Mouse (Mus musculus) gastrocnemius, postnatal 25 days (tissue): ENCODE data around the gene Irgc1. TPM values are rescaled to one million over a fixed set of nuclear protein-coding genes. Genes with fewer than 3 reads are reported as not detected.
"Not testable (repeated sequence)": the region's sequence is repeated elsewhere in the genome, so short reads cannot be mapped to it uniquely, and the experiment has no call there.

ENCODE experiments used
- DNase-seq: peaks from one replicate; pipeline ENCODE4 v3.0.0; 2022
- long read RNA-seq, 2 experiments: library from polyadenylated mRNA; stranded (forward); transcript quantifications; one replicate each; pipeline ENCODE4 v2.0.0; 2021
- total RNA-seq, 2 experiments: library from RNA; stranded (reverse); gene quantifications; 1 replicate in 1 of 2; 2 replicates in 1 of 2; pipeline ENCODE4 v1.2.3; 2021

The Irgc1 gene
- not detected for total RNA-seq
- long read RNA-seq, experiment 1: 0 reads
- long read RNA-seq, experiment 2: 0 reads

DNA sequence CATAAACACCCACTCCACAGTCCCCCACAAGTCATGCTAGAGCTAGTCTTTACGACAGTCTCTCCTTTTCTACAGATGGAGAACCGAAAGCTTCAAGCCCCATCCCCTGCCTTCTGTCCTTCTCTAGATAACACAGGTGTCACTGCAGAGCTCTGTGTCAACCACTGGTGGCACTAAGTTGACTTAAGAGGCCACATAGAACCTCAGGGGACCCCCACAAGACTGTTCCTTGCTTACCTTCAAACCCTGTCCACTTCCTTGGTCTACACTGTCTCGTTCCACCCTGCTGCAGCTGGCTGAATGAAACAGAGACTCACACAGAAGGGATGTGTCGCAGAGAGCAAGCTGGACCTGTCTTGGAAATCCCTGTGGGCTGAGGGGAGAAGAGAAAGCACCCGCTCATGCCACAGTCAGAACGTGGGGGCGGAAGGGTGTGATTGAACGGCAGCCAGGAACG lies at the start of gene Irgc1:
Gene Irgc1 (minus strand): TSS at position 443 of the 457 bp plus-strand sequence.
- DNase-seq: no peak

DNA sequence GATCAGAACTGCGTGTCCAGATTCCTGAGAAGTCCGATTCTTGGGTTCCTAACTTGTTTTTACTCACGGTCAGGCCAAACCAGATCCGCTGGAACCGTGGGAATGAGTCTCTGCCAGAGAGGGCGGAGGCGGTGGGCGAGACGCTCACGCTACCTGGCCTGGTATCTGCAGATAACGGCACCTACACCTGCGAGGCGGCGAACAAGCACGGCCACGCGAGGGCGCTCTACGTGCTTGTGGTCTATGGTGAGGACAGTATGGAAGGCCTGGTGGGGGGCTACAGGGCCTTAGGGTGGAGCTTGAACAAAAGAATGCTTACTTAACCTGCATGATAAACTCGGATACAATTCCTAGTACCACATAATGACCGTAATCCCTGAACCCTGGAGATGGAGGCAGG lies 49.4 kb upstream of the Irgc1 start:
- DNase-seq: no peak

DNA sequence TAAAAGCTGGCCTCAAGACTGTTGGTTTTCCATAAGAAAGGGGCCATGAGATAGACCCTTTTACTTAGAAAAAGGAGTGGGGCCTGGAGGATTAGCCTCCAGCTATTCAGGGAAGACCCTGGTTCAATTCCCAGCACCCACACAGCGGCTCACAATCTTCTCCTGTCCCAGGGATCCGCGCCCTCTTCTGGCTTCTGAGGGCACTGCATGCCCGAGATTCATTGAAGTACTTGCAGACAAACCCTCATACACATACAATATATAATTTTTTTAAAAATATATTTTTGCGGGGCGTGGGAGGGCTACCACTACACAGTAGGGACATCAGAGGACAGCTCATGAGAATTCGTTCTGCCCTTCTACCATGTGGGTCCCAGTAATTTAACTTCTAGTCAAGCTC lies 48.8 kb upstream of the Irgc1 start:
- no peak for DNase-seq

DNA sequence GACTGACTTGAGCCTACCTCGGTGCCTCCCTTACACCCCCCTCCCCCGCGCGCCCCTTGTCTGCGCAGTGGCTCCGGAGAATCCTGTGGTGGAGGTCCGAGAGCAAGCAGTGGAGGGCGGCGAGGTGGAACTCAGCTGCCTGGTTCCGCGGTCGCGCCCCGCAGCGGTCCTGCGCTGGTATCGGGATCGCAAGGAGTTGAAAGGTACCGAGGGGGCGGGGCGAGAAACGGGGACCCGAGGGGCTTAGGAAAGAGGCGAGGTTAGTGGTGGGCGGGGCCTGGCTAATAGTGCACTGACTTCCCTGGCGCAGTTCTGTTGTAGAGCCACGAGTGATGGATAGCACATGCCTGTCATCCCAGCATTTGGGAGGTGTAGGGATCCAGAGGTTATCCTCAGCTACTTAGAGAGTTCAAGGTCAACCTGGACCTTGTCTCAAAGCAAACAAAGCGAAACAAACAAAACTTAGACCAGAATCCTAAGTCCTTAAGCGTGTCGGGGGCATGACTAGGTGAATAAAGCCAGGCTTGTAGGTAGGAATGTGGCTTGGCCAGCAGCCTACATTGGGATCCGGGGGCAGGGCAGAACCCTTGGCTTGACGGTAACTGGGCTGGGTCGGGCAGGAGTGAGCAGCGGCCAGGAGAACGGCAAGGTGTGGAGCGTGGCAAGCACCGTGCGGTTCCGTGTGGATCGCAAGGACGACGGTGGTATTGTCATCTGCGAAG lies 47.9 kb upstream of the Irgc1 start:
- DNase-seq: no peak

DNA sequence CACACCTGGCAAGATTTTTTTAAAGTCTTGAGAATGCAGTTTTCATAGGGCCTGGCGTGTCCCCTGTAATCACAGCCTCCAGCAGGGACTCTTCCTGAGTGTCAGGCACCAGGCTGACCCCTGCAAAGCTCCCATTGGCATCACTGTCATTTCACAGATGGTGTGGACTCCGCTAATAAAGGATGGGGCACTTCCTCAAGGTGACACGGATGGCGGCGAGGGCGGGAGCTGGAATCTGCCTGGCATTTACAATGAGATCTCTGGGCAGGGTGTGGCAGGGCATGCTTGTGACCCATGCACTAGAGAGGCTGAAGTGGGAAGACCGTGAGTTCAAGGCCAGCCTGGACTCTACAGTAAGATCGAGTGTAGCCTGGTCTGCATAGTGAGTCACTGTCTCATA lies 36.2 kb upstream of the Irgc1 start:
- DNase-seq: no peak

DNA sequence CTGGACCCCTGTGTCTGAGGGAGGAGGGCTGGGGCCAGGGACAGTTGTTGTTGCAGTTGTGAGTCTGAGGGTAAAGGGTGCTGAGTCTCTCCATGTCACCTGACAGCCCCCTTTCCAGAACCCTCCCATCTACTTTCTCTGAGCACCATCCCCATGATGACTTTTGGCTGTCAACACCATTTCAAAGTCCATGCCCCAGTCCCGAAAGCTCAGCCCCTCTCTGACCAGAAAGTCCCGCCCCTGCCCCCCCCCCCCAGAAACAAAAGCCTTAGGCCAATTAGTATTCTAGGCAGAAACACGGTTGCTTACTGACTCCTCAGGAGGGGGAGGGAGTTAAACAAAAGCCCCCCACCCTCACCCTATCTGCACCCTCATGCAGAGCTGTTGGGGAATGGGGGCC lies 35.3 kb upstream of the Irgc1 start:
- DNase-seq: no peak

DNA sequence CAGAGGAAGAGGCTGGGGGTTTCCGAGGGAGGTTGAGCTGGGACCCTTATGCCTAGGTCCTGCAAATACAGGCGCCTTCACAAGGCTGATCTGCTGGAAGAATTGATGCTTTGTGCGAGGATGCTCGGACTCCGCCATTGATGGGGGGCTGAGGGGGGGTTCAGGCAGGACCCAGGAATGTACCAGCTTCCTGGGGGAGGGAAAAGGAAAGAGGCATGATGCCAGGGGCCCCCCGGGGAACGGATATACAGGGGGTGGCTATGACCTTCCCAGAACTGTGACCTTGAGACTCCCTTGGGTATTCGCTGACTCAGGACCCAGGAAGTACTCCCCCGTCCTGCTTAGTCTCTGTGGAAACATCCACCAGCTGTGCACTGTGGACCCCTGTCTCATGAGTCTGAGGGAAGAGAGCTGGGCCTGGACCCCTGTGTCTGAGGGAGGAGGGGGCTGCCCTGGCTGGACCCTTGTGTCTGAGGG lies 34.6 kb upstream of the Irgc1 start:
- DNase-seq: no peak

DNA sequence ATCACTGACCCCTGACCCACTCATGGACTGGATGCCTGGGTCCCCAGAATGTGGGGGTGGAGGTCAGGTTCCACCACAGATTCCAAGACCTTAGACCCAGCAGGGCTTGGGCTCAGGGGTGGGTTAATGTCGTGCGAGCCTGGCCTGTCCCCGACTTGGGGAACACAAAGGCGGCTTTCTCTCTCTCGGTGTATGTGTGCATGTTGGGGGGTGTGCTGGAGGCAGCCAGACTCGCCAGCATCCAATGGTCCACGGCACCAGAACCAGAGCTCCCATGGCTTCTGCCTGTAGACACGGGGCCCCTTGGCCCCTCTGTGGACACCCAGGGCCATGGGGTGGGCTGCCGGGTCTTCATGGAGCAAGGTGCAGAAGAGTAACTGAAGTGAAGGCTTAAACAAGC lies 33.4 kb upstream of the Irgc1 start:
- DNase-seq: no peak

DNA sequence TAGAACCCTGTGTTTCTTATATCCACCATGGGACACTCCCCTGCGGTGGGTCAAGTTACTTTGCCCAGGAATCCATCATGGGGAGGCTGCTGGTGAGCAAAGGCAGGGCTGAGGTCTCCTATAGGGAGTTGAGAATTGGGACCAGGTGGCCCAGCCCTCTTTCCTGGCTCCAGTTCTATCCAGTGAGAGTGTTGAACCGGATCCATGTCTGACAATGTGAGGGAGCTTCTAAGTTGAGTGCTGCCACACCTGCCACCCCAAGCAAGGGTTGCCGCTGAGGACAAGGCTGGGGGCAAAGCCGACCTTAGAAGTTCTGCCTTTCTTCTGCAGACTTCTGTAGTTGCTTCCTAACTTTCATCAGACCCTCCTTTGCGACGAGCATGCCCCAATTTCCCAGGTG lies 31.2 kb upstream of the Irgc1 start:
- DNase-seq: not testable (repeated sequence)

DNA sequence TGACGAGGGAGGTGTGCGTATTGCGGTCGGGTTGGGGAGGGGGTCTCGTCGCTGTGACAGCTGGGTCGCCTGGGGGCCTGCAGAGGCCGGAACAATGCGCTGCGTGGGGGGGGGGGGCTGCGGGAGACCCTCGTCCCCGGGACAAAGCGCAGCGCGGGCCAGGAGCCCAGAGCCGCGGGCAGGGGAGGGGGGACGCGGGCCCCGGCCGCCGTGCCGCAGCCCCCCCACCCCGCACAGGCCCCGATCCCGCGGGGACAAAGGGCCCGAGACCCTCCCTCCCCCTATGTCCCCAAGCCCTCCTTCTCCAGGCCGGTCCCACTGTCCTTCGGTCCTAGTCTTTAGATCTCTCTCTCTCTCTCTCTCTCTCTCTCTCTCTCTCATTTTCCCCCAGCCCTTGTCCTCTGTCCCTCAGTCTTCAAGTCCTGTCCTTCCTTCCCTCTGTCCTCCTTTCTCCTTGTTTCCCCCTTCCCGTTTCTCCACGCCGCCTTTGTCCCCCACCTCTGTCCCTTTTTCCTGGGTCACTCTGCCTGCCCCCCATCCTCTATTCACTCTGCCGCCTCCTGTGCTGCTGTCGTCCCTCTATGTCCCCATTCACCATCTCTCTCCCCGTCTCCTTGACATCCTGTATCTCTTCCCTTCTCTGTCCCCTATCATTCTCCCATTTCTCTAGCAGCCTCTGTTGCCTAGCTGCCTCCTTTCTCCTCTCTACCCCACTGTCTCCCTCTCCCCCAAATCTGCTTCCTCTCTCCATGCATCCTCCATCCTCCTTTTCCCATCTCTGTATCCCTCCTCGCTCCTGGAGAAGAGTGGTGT lies 30.3 kb upstream of the Irgc1 start:
- no peak for DNase-seq

DNA sequence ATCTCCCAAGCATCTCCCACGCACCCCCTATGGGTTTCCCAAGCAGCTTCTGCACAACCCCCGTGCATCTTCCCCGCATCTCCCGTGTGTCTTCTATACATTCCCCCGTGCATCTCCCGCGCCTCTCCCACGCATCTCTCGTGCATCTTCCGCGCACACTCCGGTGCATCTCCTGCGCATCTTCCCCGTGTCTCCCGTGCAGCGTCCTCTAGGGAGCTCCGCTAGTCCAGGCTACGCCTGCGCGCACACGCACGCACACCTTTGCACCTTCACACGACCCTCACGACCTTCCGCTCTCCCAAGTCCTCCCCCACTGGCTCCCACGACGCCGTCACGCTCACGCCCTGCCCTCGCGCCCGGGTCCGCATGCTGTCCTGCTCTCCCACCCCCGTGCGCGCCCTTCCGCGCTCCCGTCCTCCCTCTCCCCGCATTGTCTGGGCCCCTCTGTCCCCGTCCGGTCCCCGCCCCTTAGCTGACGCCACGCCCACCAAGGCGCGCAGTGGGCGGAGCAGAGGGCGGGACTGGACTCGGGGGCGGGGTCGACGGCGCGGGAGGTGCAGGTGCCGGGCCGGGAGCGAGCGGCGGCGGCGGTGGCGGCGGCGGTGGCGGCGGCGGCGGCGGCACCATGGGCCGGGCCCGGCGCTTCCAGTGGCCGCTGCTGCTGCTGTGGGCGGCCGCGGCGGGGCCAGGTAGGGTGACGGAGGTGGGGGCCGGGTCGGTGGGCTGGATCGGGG lies 29.5 kb upstream of the Irgc1 start, which contains the start of gene Cadm4:
Gene Cadm4 (plus strand): TSS at position 550 of the 734 bp plus-strand sequence.
- peak; percentile 79 for DNase-seq

DNA sequence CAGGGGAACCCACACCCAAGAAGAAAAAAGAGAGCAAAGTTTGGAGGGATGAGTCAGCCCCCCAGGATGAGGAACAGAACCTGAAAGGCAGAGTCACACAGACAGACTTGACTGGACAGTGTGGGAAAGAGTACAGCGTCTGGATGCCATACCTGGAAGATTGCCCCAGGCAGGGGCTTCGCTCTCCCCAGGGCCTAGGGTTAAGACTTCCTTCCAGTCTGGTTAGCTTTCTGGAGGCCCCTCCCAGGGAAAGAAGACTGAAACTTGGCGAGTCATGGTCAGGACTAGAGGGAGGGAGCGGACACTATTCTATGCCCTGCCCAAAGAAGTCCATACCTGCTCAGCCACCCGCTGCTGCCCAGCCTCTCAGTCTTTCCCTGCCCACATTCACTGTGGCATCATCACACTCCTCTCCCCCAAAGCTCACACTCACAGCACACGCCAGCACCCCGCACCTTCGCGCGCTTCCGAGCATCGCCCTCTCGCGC lies 28.9 kb upstream of the Irgc1 start:
- no peak for DNase-seq

DNA sequence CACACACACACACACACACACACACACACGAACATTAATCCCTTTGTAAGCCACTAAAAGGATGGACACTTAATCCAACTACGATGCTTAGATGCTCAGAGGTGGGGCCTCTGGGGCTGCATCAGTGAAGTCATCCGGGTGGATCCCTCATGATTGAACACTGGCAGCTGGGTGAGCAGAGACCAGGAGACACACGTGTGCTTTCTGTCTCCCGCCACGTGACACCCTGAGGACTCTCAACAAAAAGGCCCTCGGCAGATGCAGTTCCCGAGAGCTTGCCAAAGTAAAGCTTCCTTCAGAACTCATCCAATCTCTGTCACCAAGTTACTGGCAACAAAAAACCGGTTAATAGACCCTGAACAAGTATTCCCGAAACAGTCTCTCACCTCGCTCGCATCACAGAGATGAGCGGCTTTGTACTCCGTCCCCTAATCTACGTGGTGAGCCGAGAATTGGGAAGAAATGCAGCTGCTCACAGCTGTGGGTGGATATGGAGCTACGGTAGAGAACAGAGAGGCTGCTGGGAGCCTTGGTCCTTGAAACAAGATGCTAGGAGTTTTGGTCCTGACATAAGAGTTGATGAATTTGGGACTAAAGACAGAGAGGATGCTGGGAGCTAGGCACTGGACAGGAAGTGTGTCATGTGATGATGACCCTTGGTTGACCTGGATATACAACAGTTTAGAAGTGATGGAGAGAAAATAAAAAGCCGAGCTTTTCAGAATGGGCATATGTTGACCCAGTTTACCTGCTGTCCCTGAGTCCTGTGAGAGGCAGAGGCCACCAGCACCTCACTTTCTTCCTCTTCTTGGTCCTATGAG lies 28.2 kb upstream of the Irgc1 start:
- DNase-seq: peak; percentile 47

DNA sequence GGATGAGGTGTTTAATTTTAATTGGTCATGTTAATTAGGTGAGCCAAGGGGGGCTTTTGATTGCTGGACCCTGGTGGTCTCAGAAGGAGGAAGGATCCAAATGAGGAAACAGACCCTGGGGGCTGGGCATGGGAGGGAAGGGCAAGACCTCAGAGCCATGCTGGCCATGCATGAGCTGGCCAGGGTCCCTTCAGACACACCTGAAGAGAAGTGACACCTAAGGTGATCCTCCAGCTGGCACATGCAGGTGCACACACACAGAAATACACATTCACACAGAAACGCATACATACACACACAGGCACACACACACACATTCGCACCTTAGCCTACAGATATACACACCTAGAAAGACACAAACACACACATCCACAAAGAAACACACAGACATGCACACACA lies 27.6 kb upstream of the Irgc1 start:
- DNase-seq: no peak

DNA sequence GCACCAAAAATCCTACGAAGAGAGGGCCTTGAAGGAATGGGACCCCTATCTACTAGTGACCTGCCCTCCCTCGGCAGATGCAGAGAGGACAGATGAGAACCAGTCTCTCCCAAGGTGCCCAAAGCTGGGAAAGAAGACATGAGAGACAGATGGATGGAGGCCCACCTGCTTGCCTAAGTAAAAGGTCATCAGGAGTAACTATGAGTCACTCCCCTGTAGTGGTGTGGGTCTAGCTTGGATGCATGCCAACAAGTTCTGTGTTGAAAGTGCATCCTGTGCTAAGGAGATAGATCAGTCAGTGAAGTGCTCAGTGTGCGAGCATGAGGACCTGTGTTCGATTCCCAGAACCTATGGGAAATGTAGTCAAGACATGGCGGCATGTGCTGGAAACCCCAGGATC lies 26.8 kb upstream of the Irgc1 start:
- no peak for DNase-seq

DNA sequence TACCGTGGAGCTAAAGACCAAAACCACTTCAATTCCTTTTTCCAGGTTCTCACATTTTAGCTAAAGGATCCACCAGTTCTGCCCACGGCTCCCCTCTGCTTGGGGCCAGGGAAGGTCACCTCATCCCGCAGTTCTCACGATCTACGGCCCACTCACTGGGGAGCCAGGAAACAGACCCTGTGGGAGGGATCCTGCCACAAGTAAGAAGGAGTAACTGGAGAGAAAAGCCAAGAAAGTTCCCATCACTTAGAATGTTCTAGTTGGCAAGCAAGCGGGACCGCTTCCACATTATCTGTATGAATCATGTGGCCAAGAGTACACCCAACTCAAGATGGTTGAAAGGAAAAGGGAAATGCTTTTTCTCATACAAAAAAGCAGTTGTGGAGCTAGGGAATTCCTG lies 24.8 kb upstream of the Irgc1 start:
- DNase-seq: no peak

DNA sequence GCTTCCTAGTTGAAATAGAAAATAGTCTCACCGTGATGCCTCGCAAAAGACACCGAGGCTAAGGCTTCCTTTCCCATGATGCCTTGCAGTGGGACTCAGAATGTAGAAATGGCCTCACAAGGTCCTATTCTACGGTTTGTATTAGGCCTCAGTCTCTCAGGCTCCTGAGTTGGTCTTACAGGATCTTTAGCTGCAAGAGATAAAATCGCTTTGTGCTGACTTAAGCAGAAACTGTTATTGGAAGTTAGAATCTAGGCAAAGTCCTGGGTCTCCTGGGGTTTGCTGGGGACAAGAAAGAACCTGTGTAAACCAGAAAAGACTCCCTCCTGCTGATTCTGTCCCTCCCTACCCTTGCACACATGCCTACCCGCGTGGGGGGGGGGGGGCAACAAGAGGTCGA lies 24.2 kb upstream of the Irgc1 start:
- DNase-seq: no peak

DNA sequence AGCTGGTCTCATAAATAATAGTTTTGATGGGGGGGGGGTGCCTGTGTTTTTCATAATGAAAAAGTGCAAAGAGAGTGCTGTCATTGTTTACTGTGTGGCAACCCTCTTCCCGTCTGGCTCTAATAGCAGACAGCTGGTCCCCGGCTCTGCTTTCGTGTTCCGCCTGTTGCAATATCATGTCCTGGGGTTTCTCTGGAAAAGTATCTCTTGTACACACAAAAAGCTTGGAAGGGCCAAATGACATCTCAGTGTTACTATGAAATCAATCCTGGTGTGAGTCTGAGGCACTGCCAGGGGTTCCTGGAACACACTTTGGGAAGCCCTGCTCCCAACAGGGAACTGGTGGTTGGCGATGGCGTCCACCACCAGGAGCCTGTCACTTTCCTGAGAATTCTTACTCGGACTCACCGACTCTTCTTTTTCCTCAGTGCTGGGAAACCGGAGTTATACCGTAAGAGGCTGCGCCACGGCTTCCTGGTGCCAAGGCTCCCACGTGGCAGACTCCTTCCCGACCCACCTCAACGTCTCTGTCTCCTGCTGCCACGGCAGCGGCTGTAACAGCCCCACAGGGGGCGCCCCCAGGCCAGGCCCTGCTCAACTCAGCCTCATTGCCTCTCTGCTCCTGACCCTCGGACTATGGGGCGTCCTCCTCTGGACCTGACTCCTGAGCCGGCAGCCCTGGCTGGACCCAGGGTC lies 22.9 kb upstream of the Irgc1 start:
- no peak for DNase-seq

DNA sequence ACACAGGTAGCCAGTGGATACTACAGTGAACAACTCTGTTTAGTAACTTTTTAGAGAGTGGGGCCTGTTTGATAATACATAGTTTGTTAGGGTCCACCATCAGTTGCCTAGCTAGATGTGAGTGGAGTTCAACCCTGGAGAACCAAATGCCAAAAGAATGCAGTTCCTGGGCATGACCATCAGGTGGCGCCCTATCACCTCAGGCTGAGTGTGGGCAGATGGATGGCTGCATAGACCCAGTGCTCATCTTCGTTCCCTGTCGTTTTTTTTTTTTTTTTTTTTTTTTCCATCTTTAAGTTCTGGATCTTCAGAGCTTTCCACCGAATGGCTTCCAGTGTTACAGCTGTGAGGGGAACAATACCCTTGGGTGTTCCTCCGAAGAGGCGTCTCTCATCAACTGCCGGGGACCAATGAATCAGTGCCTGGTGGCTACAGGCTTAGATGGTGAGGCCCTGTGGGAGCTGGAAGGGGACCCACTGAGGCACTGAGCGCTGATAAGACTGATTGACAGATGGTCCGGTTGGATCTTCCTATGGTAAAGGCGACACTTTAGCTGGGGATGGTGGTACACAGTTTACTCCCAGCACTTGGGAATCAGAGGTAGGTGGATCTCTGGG lies 21.9 kb upstream of the Irgc1 start:
- DNase-seq: peak; percentile 39

DNA sequence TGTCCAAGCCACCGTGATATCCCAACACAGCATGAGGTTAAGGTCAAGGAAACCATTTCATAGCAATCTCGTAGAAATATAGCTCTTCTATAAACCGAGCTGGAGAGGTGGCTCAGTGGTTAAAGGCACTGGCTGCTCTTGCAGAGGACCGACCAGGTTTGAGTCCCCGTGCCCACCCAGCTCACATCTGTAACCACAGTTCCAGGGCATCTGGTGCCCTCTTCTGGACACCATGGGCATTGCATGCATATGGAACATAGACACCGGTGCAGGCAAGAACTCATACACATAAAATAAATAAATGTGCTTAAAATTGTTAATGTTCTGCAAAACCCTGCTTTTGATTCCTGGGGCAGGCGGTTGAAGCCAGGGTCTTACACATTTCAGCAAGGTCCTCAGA lies 20.8 kb upstream of the Irgc1 start:
- DNase-seq: no peak
